Mouse (Mus musculus): ENCODE results near the gene Eps15.

DNA sequence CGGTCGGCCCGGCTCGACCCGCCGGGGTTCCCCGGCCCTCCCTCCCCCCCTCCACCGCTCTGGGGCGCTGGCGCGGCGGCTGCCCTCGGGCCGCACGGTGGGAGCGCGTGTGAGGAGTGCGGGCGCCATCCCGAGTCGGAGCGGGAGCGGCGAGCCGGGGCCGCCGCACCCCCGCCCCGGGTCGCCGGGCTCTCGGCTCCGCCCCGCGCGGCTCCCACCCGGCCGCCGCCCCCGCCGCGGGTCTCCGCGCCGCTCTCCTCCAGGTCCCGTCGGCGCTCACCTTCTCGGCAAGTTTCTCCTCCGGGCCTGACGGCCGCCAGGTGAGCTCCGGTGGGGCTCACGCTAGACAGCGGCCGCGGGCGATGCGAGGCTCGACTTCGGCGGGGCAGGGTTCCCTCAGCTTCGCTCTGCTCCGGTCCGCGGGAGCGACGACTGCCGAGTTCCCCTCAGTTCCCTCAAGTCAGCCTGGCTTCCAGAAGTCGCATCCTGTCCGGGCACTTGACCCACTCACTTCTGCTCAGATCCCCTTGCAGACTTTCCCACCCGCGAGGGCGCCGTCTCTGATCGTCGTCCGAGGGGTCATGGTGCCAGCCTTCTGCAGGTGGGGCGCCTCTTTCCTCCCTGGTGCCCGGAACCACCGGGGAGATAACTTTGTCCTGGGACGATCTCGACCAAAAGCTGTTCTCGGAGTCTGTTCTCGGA lies 542 bp downstream of the Eps15 start:
- TF ChIP-seq CHD2 (IDR thresholded peaks at IDR 0.05; ENCODE audit: low read depth, low read length) (no peak), HCFC1 (IDR thresholded peaks at IDR 0.05; ENCODE audit: borderline replicate concordance, insufficient read depth, low read length) (no peak), ZC3H11A (IDR thresholded peaks at IDR 0.05; ENCODE audit: borderline replicate concordance, low read depth, low read length) (no peak)

Measured in ES-E14 (cell line).